Mouse (Mus musculus): ENCODE data around the gene Kat6b. TPM values are rescaled to one million over a fixed set of nuclear protein-coding genes. Genes with fewer than 3 reads are reported as not detected.

Kat6b gene
- polyA plus RNA-seq, 1 experiment: 8.7 TPM

- Histone ChIP-seq H3K27ac (replicated peaks; ENCODE audit: low read depth, low read length) (no peak overlapping the region), H3K4me1 (ENCODE audit: control insufficient read depth, insufficient read depth, insufficient read length, low read length) (peaks cover 9% of the 10 kb centered on the region), H3K4me3 (ENCODE audit: insufficient read depth, low read depth, low read length) (no peak overlapping the region)
These were observed 69.3 kb downstream of the Kat6b start for GRCm38 (mm10) chr14:21550576-21550975.

- H3K4me3 ChIP-seq (ENCODE audit: insufficient read depth, low read depth, low read length): no peak overlapping the region
- H3K27ac ChIP-seq (replicated peaks; ENCODE audit: low read depth, low read length): no peak overlapping the region
- H3K4me1 ChIP-seq (ENCODE audit: control insufficient read depth, insufficient read depth, insufficient read length, low read length): peaks cover 8% of the 10 kb centered on the region
These were observed 70.4 kb downstream of the Kat6b start for GRCm38 (mm10) chr14:21551655-21552054.

- peaks cover 5% of the 10 kb centered on the region for H3K4me1 ChIP-seq (ENCODE audit: control insufficient read depth, insufficient read depth, insufficient read length, low read length)
- H3K4me3 ChIP-seq (ENCODE audit: insufficient read depth, low read depth, low read length): no peak overlapping the region
- no peak overlapping the region for H3K27ac ChIP-seq (replicated peaks; ENCODE audit: low read depth, low read length)
These were observed 71.7 kb downstream of the Kat6b start for GRCm38 (mm10) chr14:21552958-21553357.

- Histone ChIP-seq H3K4me1 (ENCODE audit: control insufficient read depth, insufficient read depth, insufficient read length, low read length) (peaks cover 11% of the 10 kb centered on the region), H3K4me3 (ENCODE audit: insufficient read depth, low read depth, low read length) (no peak overlapping the region), H3K27ac (replicated peaks; ENCODE audit: low read depth, low read length) (no peak overlapping the region)
These were observed 72.8 kb downstream of the Kat6b start for GRCm38 (mm10) chr14:21554046-21554445.

GRCm38 (mm10) chr14:21558440-21559131 lies 77.4 kb downstream of the Kat6b start:
- no peak overlapping the region for H3K27ac ChIP-seq (replicated peaks; ENCODE audit: low read depth, low read length)
- no peak overlapping the region for H3K4me3 ChIP-seq (ENCODE audit: insufficient read depth, low read depth, low read length)
- peaks cover 13% of the 10 kb centered on the region for H3K4me1 ChIP-seq (ENCODE audit: control insufficient read depth, insufficient read depth, insufficient read length, low read length)

- peaks cover 9% of the 10 kb centered on the region for H3K4me1 ChIP-seq (ENCODE audit: control insufficient read depth, insufficient read depth, insufficient read length, low read length)
- H3K27ac ChIP-seq (replicated peaks; ENCODE audit: low read depth, low read length): no peak overlapping the region
- no peak overlapping the region for H3K4me3 ChIP-seq (ENCODE audit: insufficient read depth, low read depth, low read length)
These were observed 78.2 kb downstream of the Kat6b start for GRCm38 (mm10) chr14:21559447-21559846.

- Histone ChIP-seq H3K27ac (replicated peaks; ENCODE audit: low read depth, low read length) (no peak overlapping the region), H3K4me1 (ENCODE audit: control insufficient read depth, insufficient read depth, insufficient read length, low read length) (peaks cover 9% of the 10 kb centered on the region), H3K4me3 (ENCODE audit: insufficient read depth, low read depth, low read length) (no peak overlapping the region)
These were observed 79.4 kb downstream of the Kat6b start for GRCm38 (mm10) chr14:21560481-21561209.

- no peak overlapping the region for H3K27ac ChIP-seq (replicated peaks; ENCODE audit: low read depth, low read length)
- H3K4me3 ChIP-seq (ENCODE audit: insufficient read depth, low read depth, low read length): no peak overlapping the region
- H3K4me1 ChIP-seq (ENCODE audit: control insufficient read depth, insufficient read depth, insufficient read length, low read length): peaks cover 9% of the 10 kb centered on the region
These were observed 80.3 kb downstream of the Kat6b start for GRCm38 (mm10) chr14:21561396-21562065.

- Histone ChIP-seq H3K4me3 (ENCODE audit: insufficient read depth, low read depth, low read length) (no peak overlapping the region), H3K4me1 (ENCODE audit: control insufficient read depth, insufficient read depth, insufficient read length, low read length) (peaks cover 15% of the 10 kb centered on the region), H3K27ac (replicated peaks; ENCODE audit: low read depth, low read length) (no peak overlapping the region)
These were observed 82.4 kb downstream of the Kat6b start for GRCm38 (mm10) chr14:21563584-21564118.

- H3K27ac ChIP-seq (replicated peaks; ENCODE audit: low read depth, low read length): no peak overlapping the region
- peaks cover 13% of the 10 kb centered on the region for H3K4me1 ChIP-seq (ENCODE audit: control insufficient read depth, insufficient read depth, insufficient read length, low read length)
- no peak overlapping the region for H3K4me3 ChIP-seq (ENCODE audit: insufficient read depth, low read depth, low read length)
These were observed 84.5 kb downstream of the Kat6b start for GRCm38 (mm10) chr14:21565541-21566353.

GRCm38 (mm10) chr14:21567293-21567984 lies 86.2 kb downstream of the Kat6b start:
- H3K27ac ChIP-seq (replicated peaks; ENCODE audit: low read depth, low read length): no peak overlapping the region
- no peak overlapping the region for H3K4me3 ChIP-seq (ENCODE audit: insufficient read depth, low read depth, low read length)
- H3K4me1 ChIP-seq (ENCODE audit: control insufficient read depth, insufficient read depth, insufficient read length, low read length): peaks cover 16% of the 10 kb centered on the region

- Histone ChIP-seq H3K27ac (replicated peaks; ENCODE audit: low read depth, low read length) (no peak overlapping the region), H3K4me3 (ENCODE audit: insufficient read depth, low read depth, low read length) (no peak overlapping the region), H3K4me1 (ENCODE audit: control insufficient read depth, insufficient read depth, insufficient read length, low read length) (peaks cover 12% of the 10 kb centered on the region)
These were observed 87.6 kb downstream of the Kat6b start for GRCm38 (mm10) chr14:21568821-21569220.

GRCm38 (mm10) chr14:21574686-21575309 lies 93.6 kb downstream of the Kat6b start:
- H3K27ac ChIP-seq (replicated peaks; ENCODE audit: low read depth, low read length): no peak overlapping the region
- H3K4me1 ChIP-seq (ENCODE audit: control insufficient read depth, insufficient read depth, insufficient read length, low read length): peaks cover 3% of the 10 kb centered on the region; the same call in 1 of the 2 replicates
- H3K4me3 ChIP-seq (ENCODE audit: insufficient read depth, low read depth, low read length): no peak overlapping the region

- Histone ChIP-seq H3K27ac (replicated peaks; ENCODE audit: low read depth, low read length) (no peak overlapping the region), H3K4me3 (ENCODE audit: insufficient read depth, low read depth, low read length) (no peak overlapping the region), H3K4me1 (ENCODE audit: control insufficient read depth, insufficient read depth, insufficient read length, low read length) (peaks cover 11% of the 10 kb centered on the region)
These were observed 95.6 kb downstream of the Kat6b start for GRCm38 (mm10) chr14:21576867-21577266.

Measured in brown adipose tissue, adult 24 weeks (tissue).